Mouse (Mus musculus) heart, embryonic 11.5 days (tissue): Measurements from ENCODE around the gene Rxfp1. TPM values are rescaled to one million over a fixed set of nuclear protein-coding genes. Genes with fewer than 3 reads are reported as not detected.
A peak's percentile ranks its signal among the peaks of the same experiment; 100 is the strongest.

Source experiments
- ATAC-seq: fragments of 200-750 bp; cut with Nextera tagmentation; replicated peaks from 2 replicates; pipeline ENCODE4 v1.8.0; 2017; ENCODE audit warnings: moderate library complexity; ENCODE audit not compliant: insufficient number of reproducible peaks, low FRiP score, low TSS enrichment
- H3K27ac ChIP-seq: fragments of 300-500 bp; sonication (generic); 2 replicates; pipeline ENCODE4 v1.5.1; 2014; ENCODE audit warnings: mild to moderate bottlenecking, low read depth, low read length
- H3K27me3 ChIP-seq: fragments of 300-500 bp; sonication (generic); 2 replicates; pipeline ENCODE4 v1.6.1; 2014; ENCODE audit warnings: mild to moderate bottlenecking, low read length, mixed read lengths; ENCODE audit not compliant: control insufficient read depth, insufficient read depth
- H3K36me3 ChIP-seq: fragments of 300-500 bp; sonication (generic); 2 replicates; pipeline ENCODE4 v1.6.1; 2014; ENCODE audit warnings: mild to moderate bottlenecking, low read length, moderate library complexity, mixed read lengths; ENCODE audit not compliant: control insufficient read depth, insufficient read depth
- H3K4me1 ChIP-seq: fragments of 300-500 bp; sonication (generic); 2 replicates; pipeline ENCODE4 v1.6.1; 2014; ENCODE audit warnings: low read length; ENCODE audit not compliant: control insufficient read depth, insufficient read depth
- H3K4me2 ChIP-seq: fragments of 300-500 bp; sonication (generic); 2 replicates; pipeline ENCODE4 v1.6.1; 2014; ENCODE audit warnings: mild to moderate bottlenecking, moderate library complexity
- H3K4me3 ChIP-seq: fragments of 300-500 bp; sonication (generic); 2 replicates; pipeline ENCODE4 v1.5.1; 2014; ENCODE audit warnings: low read depth, low read length
- H3K9ac ChIP-seq: fragments of 300-500 bp; sonication (generic); 2 replicates; pipeline ENCODE4 v1.6.1; 2014; ENCODE audit warnings: mild to moderate bottlenecking, low read depth, low read length, moderate library complexity
- H3K9me3 ChIP-seq: fragments of 300-500 bp; sonication (generic); replicated peaks from 2 replicates; pipeline ENCODE4 v1.6.1; 2016; ENCODE audit warnings: low read length; ENCODE audit not compliant: control insufficient read depth
- WGBS: fragments of 180-500 bp; shearing (Covaris S2); extraction: QIAGEN DNeasy Blood & Tissue Kit; methylation state at CpG from one replicate; pipeline ENCODE4 v1.1.7; 2014; ENCODE audit not compliant: insufficient replicate concordance; 5-methylcytosine and 5-hydroxymethylcytosine counted together
- polyA plus RNA-seq: library from polyadenylated mRNA; unstranded; fragments of >200 nt; fragmentation: Nextera tagmentation; extraction: Ambion mirVana; gene quantifications from 2 replicates; pipeline ENCODE4 v1.2.1, GENCODE M21; 2014

Rxfp1 gene
- polyA plus RNA-seq, 1 experiment from 2014 or later = 5.4 TPM

DNA sequence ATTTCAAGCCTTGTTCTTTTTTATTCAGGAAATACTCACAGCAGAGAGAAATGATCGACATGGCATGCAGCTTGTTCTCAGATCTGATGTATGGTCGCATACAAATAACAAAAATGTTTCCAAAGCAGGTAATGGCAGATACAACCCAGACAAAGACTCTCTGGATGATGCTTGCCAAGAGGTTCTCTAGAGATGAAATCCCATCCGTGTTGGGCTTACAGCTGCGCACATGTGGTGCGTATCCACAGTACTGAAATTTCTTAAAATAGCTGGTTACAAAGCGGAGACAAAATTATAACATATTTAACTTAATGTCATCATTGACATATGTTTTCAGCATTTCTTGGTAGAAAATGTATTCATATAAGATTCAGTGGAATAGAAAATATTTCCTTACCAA lies 85.6 kb downstream of the Rxfp1 start:
- no peaks in the 10 kb centered on the region for H3K36me3 ChIP-seq
- 87% methylated on average over 6 of the region's 6 CpGs for WGBS
- ATAC-seq = no peak
- H3K27me3 ChIP-seq = no peaks in the 10 kb centered on the region
- no peak overlapping the region for H3K9ac ChIP-seq
- no peaks in the 10 kb centered on the region for H3K4me1 ChIP-seq
- no peaks in the 10 kb centered on the region for H3K9me3 ChIP-seq
- H3K4me3 ChIP-seq = no peak overlapping the region
- H3K27ac ChIP-seq = no peak overlapping the region
- no peak overlapping the region for H3K4me2 ChIP-seq

DNA sequence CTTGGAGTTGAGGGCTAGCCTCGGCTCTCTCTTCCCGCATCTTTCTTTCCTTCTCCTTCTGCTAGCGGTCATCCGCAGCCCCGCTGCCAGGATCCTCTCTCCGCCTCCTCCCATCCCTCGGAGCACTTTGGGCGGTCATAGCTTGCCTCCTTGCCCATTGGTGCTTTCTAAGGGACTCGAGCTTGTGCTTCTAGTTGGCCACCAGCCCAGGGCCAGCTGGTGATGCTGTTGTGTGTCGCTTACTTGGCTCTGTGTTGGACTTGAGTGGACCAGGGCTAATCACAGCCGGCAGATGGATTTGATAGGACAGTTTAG lies 108.3 kb downstream of the Rxfp1 start, which contains the start of gene Etfdh:
Etfdh (minus strand) TSS at position 85 of the 315 bp plus-strand sequence.
- H3K27ac ChIP-seq = peak within 1 kb of the TSS; percentile 84
- 2% methylated on average over 11 of the region's 11 CpGs for WGBS

DNA sequence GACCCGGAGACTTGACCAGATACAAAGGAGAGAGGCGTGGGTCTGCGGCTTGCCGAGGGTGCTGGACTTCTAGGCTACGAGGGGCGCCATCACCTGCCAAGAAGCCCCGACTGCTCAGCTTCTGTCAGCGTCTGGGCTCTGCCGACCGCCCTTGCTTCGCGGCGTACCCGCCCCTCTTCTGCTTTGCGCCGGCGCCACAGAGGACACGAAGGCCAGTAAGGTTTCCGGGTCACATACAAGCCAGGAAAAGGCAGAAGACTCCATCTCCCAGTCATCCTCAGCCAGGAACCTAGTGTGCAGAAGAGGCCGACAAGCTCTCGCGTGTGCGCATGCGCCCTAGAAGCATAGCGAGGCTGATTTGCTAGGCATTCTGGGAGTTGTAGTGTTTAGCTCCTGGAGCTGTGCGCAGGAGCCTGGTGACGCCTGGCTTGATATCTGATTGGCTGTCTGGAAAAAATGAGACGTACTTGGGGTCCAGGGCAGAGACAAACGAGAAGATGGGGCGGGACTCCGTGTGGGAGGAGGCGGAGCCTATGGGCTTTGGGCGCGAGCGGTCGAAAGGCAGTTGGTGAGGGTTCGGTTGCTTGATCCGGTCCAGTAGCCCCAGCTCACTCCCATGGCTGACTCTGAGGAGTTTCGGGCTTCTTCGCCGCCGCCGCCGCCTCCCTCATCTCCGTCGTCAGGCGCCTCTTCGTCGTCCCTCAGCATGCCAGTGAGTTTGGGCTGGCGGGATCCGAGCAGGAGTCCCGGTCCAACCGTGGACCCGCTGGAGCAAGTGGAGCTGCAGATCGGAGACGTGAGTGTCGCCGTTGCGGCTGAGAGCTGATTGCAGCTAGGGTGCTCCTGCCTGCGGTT lies 108.9 kb downstream of the Rxfp1 start, which contains the start of gene 4930579G24Rik:
4930579G24Rik (plus strand) TSS at position 519 of the 855 bp plus-strand sequence.
- no peaks in the 10 kb centered on the region for H3K27me3 ChIP-seq
- H3K4me2 ChIP-seq = peak within 1 kb of the TSS; percentile 82
- peak within 1 kb of the TSS; percentile 90 for H3K9ac ChIP-seq
- WGBS = under 1% methylated on average over 60 of the region's 60 CpGs
- H3K27ac ChIP-seq = peak within 1 kb of the TSS; percentile 84
- peak within 1 kb of the TSS; percentile 85 for H3K4me3 ChIP-seq
- ATAC-seq = peak; percentile 98
- H3K9me3 ChIP-seq = no peaks in the 10 kb centered on the region
- peaks cover 17% of the 10 kb centered on the region for H3K36me3 ChIP-seq
- no peaks in the 10 kb centered on the region for H3K4me1 ChIP-seq

More for the DNA sequence above, 108.3 kb downstream of the Rxfp1 start, which contains the start of gene Etfdh:
- Histone ChIP-seq H3K9me3 (no peaks in the 10 kb centered on the region), H3K4me2 (peak within 1 kb of the TSS; percentile 82), H3K36me3 (peaks cover 17% of the 10 kb centered on the region), H3K4me1 (no peaks in the 10 kb centered on the region), H3K4me3 (peak within 1 kb of the TSS; percentile 85), H3K27me3 (no peaks in the 10 kb centered on the region), H3K9ac (peak within 1 kb of the TSS; percentile 90)
- peak; percentile 43; the same call in 1 of the 2 replicates for ATAC-seq

DNA sequence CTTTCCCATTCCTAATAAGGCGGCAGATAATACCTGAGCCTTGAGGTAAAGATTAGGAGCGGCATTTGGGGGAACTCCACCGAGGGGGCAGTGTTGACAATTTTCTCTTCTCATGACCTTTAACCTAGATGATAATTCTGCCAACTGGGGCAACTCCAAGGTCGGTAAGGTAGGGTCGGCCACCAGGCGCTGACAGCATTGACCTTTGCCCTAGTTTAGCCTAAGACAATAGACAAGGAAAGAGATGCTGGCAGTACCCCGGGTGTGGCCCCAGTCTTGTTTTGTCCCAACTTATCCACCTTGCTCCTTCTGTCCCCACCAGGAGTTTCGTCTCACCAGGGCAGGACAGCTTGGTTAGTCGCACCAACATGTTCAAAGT lies 109.5 kb downstream of the Rxfp1 start:
- peak overlapping the region; percentile 84 for H3K27ac ChIP-seq

DNA sequence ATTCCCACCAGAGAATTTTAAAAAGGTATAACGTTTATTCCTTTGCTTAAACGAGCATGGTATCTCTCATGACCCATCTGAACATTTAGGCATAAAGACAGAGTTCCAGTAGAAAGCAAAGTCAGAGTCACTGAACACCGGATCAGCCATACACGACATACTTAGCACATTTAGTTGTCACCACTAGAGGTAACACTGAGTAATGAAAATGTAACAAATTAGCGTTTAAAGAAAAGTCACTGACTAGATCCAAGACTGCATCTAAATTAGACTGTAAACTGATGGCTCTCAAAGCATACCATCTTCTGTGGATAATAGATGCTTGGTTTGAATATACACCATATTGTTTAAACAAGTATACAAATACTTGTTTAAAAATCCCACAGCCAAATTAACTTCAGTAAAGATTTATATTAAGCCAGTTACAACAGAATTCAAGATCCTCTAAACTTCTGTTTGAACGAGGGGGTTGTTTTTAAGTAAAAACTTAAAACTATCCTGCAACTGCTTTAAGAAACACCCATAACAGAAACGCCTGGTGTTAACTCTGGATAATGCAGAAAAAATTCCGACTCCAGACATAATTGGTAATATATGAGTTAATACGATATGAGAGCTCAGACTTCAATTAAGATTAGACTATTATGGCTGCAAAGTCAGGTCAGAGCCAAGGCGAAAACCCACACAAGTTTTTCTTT lies 110.0 kb downstream of the Rxfp1 start:
- no peaks in the 10 kb centered on the region for H3K4me1 ChIP-seq
- peak overlapping the region; percentile 71; the same call in 1 of the 2 replicates for H3K9ac ChIP-seq
- H3K36me3 ChIP-seq = peaks cover 13% of the 10 kb centered on the region
- no peak for ATAC-seq
- 26% methylated on average over 10 of the region's 10 CpGs for WGBS
- peak overlapping the region; percentile 82 for H3K4me2 ChIP-seq
- peak overlapping the region; percentile 84; the same call in 1 of the 2 replicates for H3K27ac ChIP-seq
- H3K9me3 ChIP-seq = no peaks in the 10 kb centered on the region
- H3K4me3 ChIP-seq = peak overlapping the region; percentile 85
- no peaks in the 10 kb centered on the region for H3K27me3 ChIP-seq

More for the DNA sequence above, 109.5 kb downstream of the Rxfp1 start:
- H3K9ac ChIP-seq = peak overlapping the region; percentile 71
- peaks cover 15% of the 10 kb centered on the region for H3K36me3 ChIP-seq
- H3K4me3 ChIP-seq = peak overlapping the region; percentile 85
- no peak; the same call in 1 of the 2 replicates for ATAC-seq
- no peaks in the 10 kb centered on the region for H3K9me3 ChIP-seq
- no peaks in the 10 kb centered on the region for H3K27me3 ChIP-seq
- no peaks in the 10 kb centered on the region for H3K4me1 ChIP-seq
- 1% methylated on average over 9 of the region's 9 CpGs for WGBS
- H3K4me2 ChIP-seq = peak overlapping the region; percentile 82

DNA sequence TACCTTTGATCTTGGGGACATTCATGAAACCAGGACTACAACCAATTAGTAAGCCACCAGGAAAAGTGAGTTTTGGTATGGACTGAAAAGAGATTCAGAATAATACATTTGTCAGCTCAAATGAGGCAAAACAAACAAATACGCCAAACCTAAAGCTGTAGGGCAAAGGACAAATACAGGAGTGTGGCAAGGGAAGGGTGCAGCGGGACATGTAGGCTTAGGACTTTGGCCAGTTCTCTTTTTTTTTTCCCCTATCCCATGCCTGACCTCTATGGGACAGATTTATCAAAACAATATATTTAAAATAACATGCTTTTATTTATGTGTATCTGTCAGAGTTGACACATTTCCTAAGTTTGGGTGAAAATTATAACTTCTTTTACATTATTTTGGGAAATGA lies 127.8 kb downstream of the Rxfp1 start:
- no peak overlapping the region for H3K4me3 ChIP-seq
- WGBS = 92% methylated on average over 2 of the region's 2 CpGs
- no peak overlapping the region for H3K27ac ChIP-seq
- no peaks in the 10 kb centered on the region for H3K27me3 ChIP-seq
- peaks cover 22% of the 10 kb centered on the region for H3K36me3 ChIP-seq
- no peaks in the 10 kb centered on the region for H3K4me1 ChIP-seq
- no peaks in the 10 kb centered on the region; the same call in 1 of the 2 replicates for H3K9me3 ChIP-seq
- no peak for ATAC-seq
- H3K9ac ChIP-seq = no peak overlapping the region
- no peak overlapping the region for H3K4me2 ChIP-seq

DNA sequence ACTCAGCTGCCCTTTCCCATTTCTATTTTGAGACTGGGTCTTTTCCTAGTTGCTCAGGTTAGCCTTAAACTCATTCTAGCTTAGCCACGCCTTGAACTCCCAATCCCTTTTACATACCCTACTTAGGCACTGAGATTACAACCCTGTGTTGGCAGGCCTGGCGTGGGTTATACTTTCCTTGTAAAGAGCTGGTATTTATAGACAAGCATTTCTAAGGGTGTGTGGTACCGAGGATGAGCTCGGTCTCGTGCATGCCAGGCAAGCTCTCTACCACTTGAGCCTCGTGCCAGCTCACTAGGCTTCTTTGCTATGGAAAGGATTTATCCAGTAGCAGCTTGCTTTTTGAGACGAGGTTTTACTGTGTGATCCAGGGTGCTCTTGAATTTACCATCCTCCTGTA lies 142.2 kb downstream of the Rxfp1 start:
- Histone ChIP-seq H3K9me3 (no peaks in the 10 kb centered on the region), H3K9ac (no peak overlapping the region), H3K4me3 (no peak overlapping the region), H3K27ac (no peak overlapping the region), H3K4me2 (no peak overlapping the region), H3K4me1 (peaks cover 9% of the 10 kb centered on the region; the same call in 1 of the 2 replicates), H3K27me3 (no peaks in the 10 kb centered on the region), H3K36me3 (peaks cover 28% of the 10 kb centered on the region)
- ATAC-seq = no peak
- WGBS = 87% methylated on average over 7 of the region's 7 CpGs

DNA sequence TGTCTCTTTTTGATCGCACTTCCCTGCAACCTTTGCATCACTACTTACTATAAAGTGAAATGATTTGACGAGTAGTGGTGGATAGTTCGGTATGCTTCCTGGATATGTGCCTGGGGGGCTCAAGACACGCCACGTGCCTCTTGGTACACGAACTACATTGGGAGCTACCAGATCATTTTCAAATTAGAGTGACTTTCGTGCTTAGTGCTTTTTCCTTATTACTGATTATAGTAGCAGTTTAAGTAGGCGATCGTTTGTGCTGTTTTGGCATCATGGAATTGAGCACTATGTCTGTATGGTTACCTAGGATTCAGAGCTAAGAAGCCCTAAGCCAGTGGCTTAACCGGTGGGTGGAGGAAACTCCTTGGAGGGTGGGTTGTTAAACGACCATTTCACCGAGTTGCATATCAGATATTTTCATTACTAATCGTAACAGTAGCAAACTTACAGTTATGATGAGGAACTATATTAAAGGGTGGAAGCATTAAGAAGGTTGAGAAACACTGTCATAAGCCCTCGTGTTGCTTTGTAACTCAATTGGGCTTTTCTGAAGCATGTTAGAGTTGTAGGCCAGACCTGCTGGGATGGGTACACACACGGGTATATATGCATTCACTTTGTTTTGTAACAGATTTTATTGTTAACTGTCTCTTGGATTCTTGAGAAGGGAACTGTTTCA lies 145.7 kb downstream of the Rxfp1 start:
- no peak for ATAC-seq
- H3K36me3 ChIP-seq = peaks cover 14% of the 10 kb centered on the region
- H3K27ac ChIP-seq = peak overlapping the region; percentile 92
- H3K9me3 ChIP-seq = no peaks in the 10 kb centered on the region
- peak overlapping the region; percentile 88 for H3K4me3 ChIP-seq
- peak overlapping the region; percentile 89 for H3K4me2 ChIP-seq
- no peaks in the 10 kb centered on the region for H3K27me3 ChIP-seq
- WGBS = 3% methylated on average over 15 of the region's 15 CpGs
- peak overlapping the region; percentile 95 for H3K9ac ChIP-seq
- peaks cover 9% of the 10 kb centered on the region; the same call in 1 of the 2 replicates for H3K4me1 ChIP-seq
